In the genomic region with DNA sequence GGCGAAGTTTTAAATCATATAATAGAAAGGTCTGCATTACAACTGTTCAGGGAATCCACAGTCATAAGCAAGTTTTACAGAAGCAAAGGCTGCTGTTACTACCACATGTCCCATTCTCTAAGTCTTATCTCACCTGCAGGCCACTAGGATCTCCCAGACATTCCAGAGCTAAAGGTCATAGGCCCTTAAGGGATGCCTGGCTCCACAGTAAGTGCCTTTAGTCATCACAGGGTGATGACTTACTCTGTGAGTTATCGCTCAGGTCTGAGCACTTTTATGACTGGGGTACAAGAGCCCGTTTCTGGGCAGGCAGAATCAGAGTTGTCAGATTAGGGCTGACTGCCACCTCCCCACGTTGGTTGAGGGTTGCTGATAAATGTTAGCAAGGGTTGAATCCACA, we compare ENCODE assay signal across 23 mouse cellular contexts. TPM values are rescaled to one million over a fixed set of nuclear protein-coding genes. Genes with fewer than 3 reads are reported as not detected.
A peak's percentile ranks its signal among the peaks of the same experiment; 100 is the strongest.
DNase-seq lines count a peak whose midpoint lies in the region; ATAC-seq and TF ChIP-seq lines count a peak whose summit lies in the region.
"Had no signal": no experiment of that assay in that cellular context is flagged by ENCODE, and none has a peak within 500 bp of the region (broad histone marks: within the 10 kb centered on the region; RNA-seq: fewer than 3 reads in every experiment).

No protein-coding gene starts in this region.

- no peak overlapping the region for H3K4me2 ChIP-seq in lung, postnatal 0 days (replicated peaks; ENCODE audit: low read depth, low read length)
- no peak overlapping the region for H3K4me2 ChIP-seq in intestine, postnatal 0 days (replicated peaks; ENCODE audit: low read depth)
- H3K4me2 ChIP-seq: embryonic facial prominence, embryonic 13.5 days; forebrain, embryonic 12.5 days; forebrain, embryonic 15.5 days; heart, embryonic 11.5 days; hindbrain, embryonic 13.5 days had no signal

- peak; percentile 69 for TF ChIP-seq EP300 in lung, postnatal 0 days (IDR thresholded peaks at IDR 0.05)
- no peak for TF ChIP-seq EP300 in MEL (IDR thresholded peaks at IDR 0.05; ENCODE audit: low read depth in 1 of 2, low read length in 2 of 2)

- H3K79me2 ChIP-seq in MEL (ENCODE audit: control insufficient read depth, insufficient read depth, low read length, poor library complexity) = no peaks in the 10 kb centered on the region

- TF ChIP-seq CTCF in lung, postnatal 0 days (IDR thresholded peaks at IDR 0.05) = no peak
- no peak for TF ChIP-seq CTCF in MEL (IDR thresholded peaks at IDR 0.05 in 2 of 3, conservative IDR thresholded peaks at IDR 0.05 in 1 of 3; ENCODE audit: control insufficient read depth in 1 of 3, insufficient read depth in 1 of 3, low read depth in 2 of 3, low read length in 3 of 3, poor library complexity in 1 of 3, severe bottlenecking in 1 of 3)
- TF ChIP-seq CTCF in intestine, postnatal 0 days (IDR thresholded peaks at IDR 0.05; ENCODE audit: low read depth) = no peak

- DNase-seq in lung, postnatal 0 days (ENCODE audit: low spot score) = peak; percentile 28
- DNase-seq in lung, postnatal 10 days = no peak
- no peak for DNase-seq in MEL (ENCODE audit: low read depth, low spot score)
- DNase-seq in cerebellum, postnatal 25 days = no peak
- DNase-seq in heart, embryonic 10.5 days (ENCODE audit: low spot score) = no peak
- DNase-seq: adrenal gland, postnatal 10 days; adrenal gland, postnatal 36 days; cerebellum, adult 18-20 months; cerebellum, adult 9-11 months; cerebellum, postnatal 36 days; embryo, embryonic 11 days; gastrocnemius, postnatal 25 days; heart, adult 2 months had no signal

- no peak overlapping the region for H3K27ac ChIP-seq in lung, postnatal 0 days (ENCODE audit: low read length)
- H3K27ac ChIP-seq in MEL (ENCODE audit: control insufficient read depth, low read depth, low read length) = no peak overlapping the region
- no peak overlapping the region for H3K27ac ChIP-seq in intestine, postnatal 0 days (ENCODE audit: low read depth, low read length)
- no peak overlapping the region for H3K27ac ChIP-seq in heart, embryonic 10.5 days
- H3K27ac ChIP-seq: embryonic facial prominence, embryonic 10.5 days; embryonic facial prominence, embryonic 13.5 days; forebrain, embryonic 12.5 days; forebrain, embryonic 15.5 days; heart, adult 2 months; hindbrain, embryonic 13.5 days had no signal

- H3K4me1 ChIP-seq in lung, postnatal 0 days (ENCODE audit: insufficient read depth, low read depth, low read length) = no peaks in the 10 kb centered on the region
- peaks cover 2% of the 10 kb centered on the region in 2 experiments; a peak in 2 of 4 replicates for H3K4me1 ChIP-seq in MEL (ENCODE audit: control insufficient read depth in 1 of 2, insufficient read depth in 2 of 2, low read length in 2 of 2)
- no peaks in the 10 kb centered on the region for H3K4me1 ChIP-seq in intestine, postnatal 0 days (replicated peaks; ENCODE audit: control insufficient read depth, insufficient read depth, low read length)
- peaks cover 5% of the 10 kb centered on the region for H3K4me1 ChIP-seq in heart, embryonic 10.5 days
- H3K4me1 ChIP-seq: embryonic facial prominence, embryonic 13.5 days had no signal

- no peaks in the 10 kb centered on the region for H3K36me3 ChIP-seq in lung, postnatal 0 days (ENCODE audit: insufficient read depth, low read length)
- H3K36me3 ChIP-seq in MEL (ENCODE audit: control insufficient read depth in 1 of 2, insufficient read depth in 2 of 2, low read length in 2 of 2) = no peaks in the 10 kb centered on the region
- H3K36me3 ChIP-seq in intestine, postnatal 0 days (ENCODE audit: control insufficient read depth, insufficient read depth) = no peaks in the 10 kb centered on the region
- H3K36me3 ChIP-seq in heart, embryonic 10.5 days = no peaks in the 10 kb centered on the region
- H3K36me3 ChIP-seq: embryonic facial prominence, embryonic 10.5 days; embryonic facial prominence, embryonic 13.5 days; forebrain, embryonic 12.5 days; forebrain, embryonic 15.5 days; hindbrain, embryonic 13.5 days had no signal

- no peaks in the 10 kb centered on the region for H3K9me3 ChIP-seq in lung, postnatal 0 days (ENCODE audit: low read length)
- no peaks in the 10 kb centered on the region for H3K9me3 ChIP-seq in MEL (replicated peaks; ENCODE audit: insufficient read depth, low read length)
- H3K9me3 ChIP-seq in intestine, postnatal 0 days (ENCODE audit: control insufficient read depth) = no peaks in the 10 kb centered on the region
- H3K9me3 ChIP-seq in heart, embryonic 10.5 days = no peaks in the 10 kb centered on the region
- H3K9me3 ChIP-seq: embryonic facial prominence, embryonic 10.5 days; embryonic facial prominence, embryonic 13.5 days; forebrain, embryonic 12.5 days; forebrain, embryonic 15.5 days; hindbrain, embryonic 13.5 days had no signal

- TF ChIP-seq RAD21 in MEL (IDR thresholded peaks at IDR 0.05; ENCODE audit: low read depth, low read length) = no peak

- no peaks in the 10 kb centered on the region for H3K27me3 ChIP-seq in lung, postnatal 0 days (replicated peaks; ENCODE audit: insufficient read depth, low read length)
- no peaks in the 10 kb centered on the region for H3K27me3 ChIP-seq in MEL (ENCODE audit: control insufficient read depth in 1 of 2, insufficient read depth in 2 of 2, low read length in 2 of 2)
- no peaks in the 10 kb centered on the region for H3K27me3 ChIP-seq in intestine, postnatal 0 days (replicated peaks; ENCODE audit: control insufficient read depth, insufficient read depth, low read length)
- H3K27me3 ChIP-seq in heart, embryonic 10.5 days (ENCODE audit: insufficient read depth, poor library complexity, severe bottlenecking) = no peaks in the 10 kb centered on the region
- H3K27me3 ChIP-seq: forebrain, embryonic 12.5 days; forebrain, embryonic 15.5 days; Patski had no signal

- TF ChIP-seq POLR2A in MEL (IDR thresholded peaks at IDR 0.05; ENCODE audit: control insufficient read depth in 1 of 2, insufficient read depth in 1 of 2, low read depth in 1 of 2, low read length in 2 of 2, poor library complexity in 1 of 2) = no peak

- peak; percentile 83 for ATAC-seq in lung, postnatal 0 days
- ATAC-seq in intestine, postnatal 0 days = peak; percentile 69
- ATAC-seq: forebrain, embryonic 15.5 days; hindbrain, embryonic 16.5 days; Patski had no signal

- H3K9ac ChIP-seq in lung, postnatal 0 days (replicated peaks; ENCODE audit: low read depth) = no peak overlapping the region
- H3K9ac ChIP-seq in MEL (ENCODE audit: control insufficient read depth, low read depth, low read length, poor library complexity, severe bottlenecking) = no peak overlapping the region
- no peak overlapping the region for H3K9ac ChIP-seq in intestine, postnatal 0 days (ENCODE audit: low read depth, low read length)
- H3K9ac ChIP-seq: embryonic facial prominence, embryonic 13.5 days; forebrain, embryonic 12.5 days; forebrain, embryonic 15.5 days; hindbrain, embryonic 13.5 days had no signal

- no peak overlapping the region for H3K4me3 ChIP-seq in lung, postnatal 0 days (ENCODE audit: low read depth, low read length)
- H3K4me3 ChIP-seq in MEL (ENCODE audit: control insufficient read depth in 1 of 2, insufficient read depth in 1 of 2, low read depth in 2 of 2, low read length in 2 of 2) = no peak overlapping the region
- H3K4me3 ChIP-seq in intestine, postnatal 0 days (ENCODE audit: low read depth, low read length) = no peak overlapping the region
- no peak overlapping the region for H3K4me3 ChIP-seq in heart, embryonic 10.5 days
- H3K4me3 ChIP-seq: embryonic facial prominence, embryonic 10.5 days; embryonic facial prominence, embryonic 13.5 days; erythroblast, embryonic 14.5 days; forebrain, embryonic 12.5 days; forebrain, embryonic 15.5 days; heart, adult 2 months; hindbrain, embryonic 13.5 days had no signal

- WGBS in lung, postnatal 0 days = 51% methylated on average over 4 of the region's 4 CpGs
- 36% methylated on average over 4 of the region's 4 CpGs for WGBS in intestine, postnatal 0 days
- 46% methylated on average over 4 of the region's 4 CpGs for WGBS in heart, embryonic 10.5 days

TF ChIP-seq in MEL, 35 proteins besides CTCF, POLR2A, EP300 and RAD21:
- no peak for TF ChIP-seq KAT2A (conservative IDR thresholded peaks at IDR 0.05; ENCODE audit: low read depth, low read length)
- 0 out of 2 replicates have a peak, but pooled peaks have one; percentile 34 for TF ChIP-seq GATA1 (IDR thresholded peaks at IDR 0.05; ENCODE audit: low read depth, low read length)
- no peak for TF ChIP-seq MYB (IDR thresholded peaks at IDR 0.05; ENCODE audit: low read depth, low read length)
- TF ChIP-seq RCOR1 (IDR thresholded peaks at IDR 0.05; ENCODE audit: low read depth, low read length) = peak; percentile 14; the same call in 1 of the 2 replicates
- no peak for TF ChIP-seq ZNF384 (IDR thresholded peaks at IDR 0.05; ENCODE audit: low read depth, low read length)
TF ChIP-seq in MEL: peak in this region for 2.

RNA-seq across cellular contexts. Expression of a gene that starts 5.8 kb away (rescaled TPM):
- polyA plus RNA-seq in lung, postnatal 0 days (2015; fragmentation: Nextera tagmentation; extraction: Ambion mirVana) = 7.5 and 8.7 TPM in 2 replicates
- 11.4 and 12.8 TPM in 2 replicates for total RNA-seq in MEL (2012; rRNA removed)
- 10 to 100 TPM; 41.5 to 71.9 TPM for polyA plus RNA-seq in MEL (2012; ENCODE audit: insufficient read depth in 1 of 2, insufficient read length in 2 of 2, low read depth in 1 of 2, low replicate concordance in 2 of 2, missing spikeins in 1 of 2)
- 14.1 and 14.5 TPM in 2 replicates for polyA plus RNA-seq in intestine, postnatal 0 days (2015; fragmentation: Nextera tagmentation; extraction: Ambion mirVana)
- 0.93 and 1.0 TPM in 2 replicates for polyA plus RNA-seq in heart, embryonic 10.5 days (2016; fragmentation: Nextera tagmentation; extraction: Ambion mirVana)

RNA-seq across cellular contexts. Expression of a gene that starts 12.2 kb away (rescaled TPM):
- polyA plus RNA-seq in lung, postnatal 0 days (2015; fragmentation: Nextera tagmentation; extraction: Ambion mirVana) = 4.9 and 5.9 TPM in 2 replicates
- 6.2 and 9.0 TPM in 2 replicates for total RNA-seq in MEL (2012; rRNA removed)
- polyA plus RNA-seq in MEL (2012; ENCODE audit: insufficient read depth in 1 of 2, insufficient read length in 2 of 2, low read depth in 1 of 2, low replicate concordance in 2 of 2, missing spikeins in 1 of 2) = 10 to 100 TPM in 1 of 2 experiments, not detected in 1; 17.9 TPM
- polyA plus RNA-seq in intestine, postnatal 0 days (2015; fragmentation: Nextera tagmentation; extraction: Ambion mirVana) = 3.9 and 5.0 TPM in 2 replicates
- polyA plus RNA-seq in heart, embryonic 10.5 days (2016; fragmentation: Nextera tagmentation; extraction: Ambion mirVana) = 9.0 and 14.6 TPM in 2 replicates
- polyA plus RNA-seq: erythroblast, embryonic 14.5 days had no signal
